Comparison of ENCODE assay signal across 9 mouse cellular contexts in the genomic region with DNA sequence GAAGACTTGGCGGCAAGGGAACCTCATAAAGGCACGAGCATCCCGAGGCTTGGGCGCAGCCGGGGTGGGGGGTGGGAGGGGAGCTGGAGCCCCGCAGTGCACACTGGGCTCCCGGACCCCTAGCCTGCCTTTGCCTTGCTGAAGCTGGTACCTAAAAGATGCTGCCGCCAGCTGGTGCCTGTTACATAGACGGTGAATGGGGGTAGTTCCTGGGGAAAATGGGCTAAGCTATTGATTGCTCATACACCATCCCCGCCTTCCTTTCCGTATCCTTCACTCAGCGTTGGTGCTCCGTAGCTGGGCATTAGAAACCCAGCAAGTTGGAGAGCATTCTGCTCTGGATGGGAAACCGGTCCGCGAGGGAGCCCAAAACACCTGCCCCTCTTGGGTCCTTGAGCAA. TPM values are rescaled to one million over a fixed set of nuclear protein-coding genes. Genes with fewer than 3 reads are reported as not detected.
DNase-seq lines count a peak whose midpoint lies in the region; ATAC-seq and TF ChIP-seq lines count a peak whose summit lies in the region.
"Had no signal": no experiment of that assay in that cellular context is flagged by ENCODE, and none has a peak within 500 bp of the region (broad histone marks: within the 10 kb centered on the region; RNA-seq: fewer than 3 reads in every experiment).

No protein-coding gene starts in this region.

- no peak overlapping the region for H3K27ac ChIP-seq in heart, postnatal 0 days (ENCODE audit: low read depth)
- no peak overlapping the region for H3K27ac ChIP-seq in liver, postnatal 0 days (ENCODE audit: low read depth)
- H3K27ac ChIP-seq: macrophage had no signal

- 0% methylated on average over 16 of the region's 16 CpGs for WGBS in heart, postnatal 0 days
- 2% methylated on average over 16 of the region's 16 CpGs for WGBS in liver, postnatal 0 days (ENCODE audit: insufficient replicate concordance)

- H3K4me1 ChIP-seq in heart, postnatal 0 days (ENCODE audit: control insufficient read depth, insufficient read depth) = no peaks in the 10 kb centered on the region
- H3K4me1 ChIP-seq in liver, postnatal 0 days (ENCODE audit: insufficient read depth) = peaks cover 18% of the 10 kb centered on the region

- H3K4me3 ChIP-seq in heart, postnatal 0 days (ENCODE audit: low read depth, low read length) = peak overlapping the region; percentile 38
- peak overlapping the region; percentile 25; the same call in 1 of the 2 replicates for H3K4me3 ChIP-seq in liver, postnatal 0 days (ENCODE audit: low read depth, low read length)

- H3K27me3 ChIP-seq in heart, postnatal 0 days (ENCODE audit: control insufficient read depth, insufficient read depth, low read length) = peaks cover 67% of the 10 kb centered on the region
- H3K27me3 ChIP-seq in liver, postnatal 0 days (ENCODE audit: insufficient read depth, low read length) = peaks cover 64% of the 10 kb centered on the region

- TF ChIP-seq CTCF in heart, postnatal 0 days (IDR thresholded peaks at IDR 0.05; ENCODE audit: low read depth) = no peak
- no peak for TF ChIP-seq CTCF in liver, postnatal 0 days (IDR thresholded peaks at IDR 0.05; ENCODE audit: low read depth)

- no peak overlapping the region for H3K9ac ChIP-seq in heart, postnatal 0 days (replicated peaks; ENCODE audit: low read depth, low read length)
- H3K9ac ChIP-seq in liver, postnatal 0 days (replicated peaks) = no peak overlapping the region

- DNase-seq in ES-CJ7 (ENCODE audit: low read depth, low spot score) = peak; percentile 71
- no peak for DNase-seq in heart, postnatal 0 days (ENCODE audit: low spot score)
- DNase-seq in liver, postnatal 0 days = no peak
- DNase-seq in ovary, adult 18-20 months (ENCODE audit: low spot score) = no peak
- DNase-seq in cerebellum, postnatal 25 days = no peak
- DNase-seq in gastrocnemius, adult 8-10 months (ENCODE audit: low spot score in 2 of 2) = no peak

- peak; percentile 16 for ATAC-seq in CD4-positive, CD25-positive, alpha-beta regulatory T cell, adult 4 months
- no peak for ATAC-seq in heart, postnatal 0 days (ENCODE audit: insufficient read depth, low read depth)
- ATAC-seq in liver, postnatal 0 days = no peak

- no peaks in the 10 kb centered on the region for H3K9me3 ChIP-seq in heart, postnatal 0 days (replicated peaks; ENCODE audit: control insufficient read depth, low read length)
- no peaks in the 10 kb centered on the region for H3K9me3 ChIP-seq in liver, postnatal 0 days (ENCODE audit: low read length)

- no peak for TF ChIP-seq EP300 in heart, postnatal 0 days (IDR thresholded peaks at IDR 0.05; ENCODE audit: low read depth)
- TF ChIP-seq EP300 in liver, postnatal 0 days (IDR thresholded peaks at IDR 0.05; ENCODE audit: low read depth) = no peak

- H3K36me3 ChIP-seq in heart, postnatal 0 days (replicated peaks; ENCODE audit: control insufficient read depth, insufficient read depth, low read length) = no peaks in the 10 kb centered on the region
- H3K36me3 ChIP-seq in liver, postnatal 0 days (replicated peaks; ENCODE audit: insufficient read depth, low read length) = no peaks in the 10 kb centered on the region

- peak overlapping the region; percentile 61 for H3K4me2 ChIP-seq in heart, postnatal 0 days (ENCODE audit: low read depth, low read length)
- peak overlapping the region; percentile 53 for H3K4me2 ChIP-seq in liver, postnatal 0 days (ENCODE audit: low read depth, low read length)

RNA-seq across cellular contexts. Expression of a gene that starts 0.4 kb away (rescaled TPM):
- polyA plus RNA-seq in CD4-positive, CD25-positive, alpha-beta regulatory T cell, adult 4 months (2017; shearing (Covaris generic)) = not detected
- total RNA-seq in heart, postnatal 0 days (2014; rRNA removed; ENCODE audit: low replicate concordance) = not detected in 2 replicates
- 0.05 TPM in 2 replicates for polyA plus RNA-seq in heart, postnatal 0 days (2015; fragmentation: Nextera tagmentation; extraction: Ambion mirVana)
- 0.04 TPM in 2 replicates for polyA plus RNA-seq in liver, postnatal 0 days (2015; fragmentation: Nextera tagmentation; extraction: Ambion mirVana)
- not detected for total RNA-seq in gastrocnemius, adult 8-10 months (2022)
- polyA plus RNA-seq: macrophage; thymus, postnatal 0 days had no signal

RNA-seq across cellular contexts. Expression of a gene that starts 8.6 kb away (rescaled TPM):
- polyA plus RNA-seq in CD4-positive, CD25-positive, alpha-beta regulatory T cell, adult 4 months (2017; shearing (Covaris generic)) = 10 to 100 TPM in 1 of 2 experiments, 1 to 10 TPM in 1; 9.9 to 15.9 TPM
- total RNA-seq in heart, postnatal 0 days (2014; rRNA removed; ENCODE audit: low replicate concordance) = 30.8 and 43.9 TPM in 2 replicates
- polyA plus RNA-seq in heart, postnatal 0 days (2015; fragmentation: Nextera tagmentation; extraction: Ambion mirVana) = 42.7 and 48.2 TPM in 2 replicates
- polyA plus RNA-seq in liver, postnatal 0 days (2015; fragmentation: Nextera tagmentation; extraction: Ambion mirVana) = 28.0 and 28.2 TPM in 2 replicates
- 10 to 100 TPM; 15.9 to 19.9 (median 18.9) TPM for total RNA-seq in gastrocnemius, adult 8-10 months (2022)
